8 mouse cellular contexts compared by ENCODE assay signal in the genomic region with DNA sequence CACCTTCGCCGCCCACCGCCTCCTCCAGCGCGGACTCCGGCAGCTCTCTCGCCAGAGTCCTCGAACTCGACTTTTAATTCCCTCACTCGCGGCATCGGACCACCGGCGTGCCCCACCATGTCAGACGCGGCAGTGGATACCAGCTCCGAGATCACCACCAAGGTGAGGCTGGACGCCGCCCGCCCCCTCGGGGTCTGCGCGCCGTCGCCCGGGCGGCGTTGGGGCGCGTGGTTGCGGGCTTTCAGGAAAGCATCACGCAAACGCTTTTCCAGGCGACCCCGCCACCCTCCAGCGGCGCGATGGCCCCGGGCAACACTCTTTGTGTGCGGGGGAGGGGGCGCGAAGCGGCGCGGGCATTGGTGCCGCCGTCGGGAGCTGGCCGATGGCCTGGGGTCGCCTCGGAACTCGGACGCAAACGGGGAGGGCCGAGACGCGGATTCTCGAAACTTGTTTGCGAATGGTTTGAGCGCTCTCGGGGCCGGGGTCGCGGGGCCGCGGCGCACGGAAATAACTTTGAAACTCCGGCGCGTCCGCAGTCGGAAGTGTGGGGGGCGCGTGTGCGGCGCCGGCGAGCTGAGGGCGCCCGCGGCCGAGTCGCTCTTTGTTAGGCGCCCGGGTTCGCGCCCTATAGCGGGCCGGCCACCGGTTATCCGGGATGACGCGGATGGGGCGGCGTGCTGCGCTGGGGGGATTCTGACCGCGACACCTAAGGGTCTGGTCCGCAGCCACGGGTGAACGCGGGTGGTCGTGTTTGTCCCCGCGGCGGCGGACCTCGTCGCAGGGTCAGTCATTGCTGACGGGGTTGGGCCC. TPM values are rescaled to one million over a fixed set of nuclear protein-coding genes. Genes with fewer than 3 reads are reported as not detected.
DNase-seq lines count a peak whose midpoint lies in the region; ATAC-seq lines count a peak whose summit lies in the region.

No protein-coding gene starts in this region.

- no peaks in the 10 kb centered on the region for H3K9me3 ChIP-seq in embryonic facial prominence, embryonic 12.5 days
- H3K9me3 ChIP-seq in midbrain, embryonic 12.5 days = no peaks in the 10 kb centered on the region

- peak overlapping the region; percentile 97 for H3K27ac ChIP-seq in embryonic facial prominence, embryonic 12.5 days
- H3K27ac ChIP-seq in midbrain, embryonic 12.5 days (replicated peaks) = peak overlapping the region; percentile 99

- H3K4me3 ChIP-seq in embryonic facial prominence, embryonic 12.5 days = peak overlapping the region; percentile 100
- H3K4me3 ChIP-seq in midbrain, embryonic 12.5 days = peak overlapping the region; percentile 100

- H3K4me2 ChIP-seq in embryonic facial prominence, embryonic 12.5 days (replicated peaks) = peak overlapping the region; percentile 97
- peak overlapping the region; percentile 99 for H3K4me2 ChIP-seq in midbrain, embryonic 12.5 days (replicated peaks)

- intact Hi-C loops in heart, postnatal 25 days (cut with DNase I) = loop anchor here (5.0 kb wide), 1 partner anchor 55 kb away; no protein-coding TSS in a partner anchor

- ATAC-seq in embryonic facial prominence, embryonic 12.5 days (ENCODE audit: insufficient number of reproducible peaks, insufficient read depth, low FRiP score, low TSS enrichment) = no peak; the same call in 1 of the 2 replicates
- peak; percentile 4; the same call in 1 of the 2 replicates for ATAC-seq in midbrain, embryonic 12.5 days (ENCODE audit: low FRiP score, low read depth)

- under 1% methylated on average over 111 of the region's 111 CpGs for WGBS in embryonic facial prominence, embryonic 12.5 days
- WGBS in midbrain, embryonic 12.5 days = under 1% methylated on average over 110 of the region's 111 CpGs

- H3K36me3 ChIP-seq in embryonic facial prominence, embryonic 12.5 days = peaks cover 15% of the 10 kb centered on the region
- peaks cover 19% of the 10 kb centered on the region for H3K36me3 ChIP-seq in midbrain, embryonic 12.5 days

- DNase-seq in 416B (ENCODE audit: low read depth) (peak; percentile 40), MN1 (ENCODE audit: low spot score) (peak; percentile 39)
- DNase-seq in heart, postnatal 25 days (ENCODE audit: low spot score) = peak; percentile 36
- DNase-seq in layer of hippocampus, postnatal 25 days (ENCODE audit: extremely low spot score in 1 of 2, low spot score in 1 of 2) = peak; percentile 16 to 41
- peak; percentile 80 for DNase-seq in testis, postnatal 10 days (ENCODE audit: low spot score)
- DNase-seq in left cerebral cortex, adult 11 months (ENCODE audit: low spot score) = no peak

- peak overlapping the region; percentile 100 for H3K9ac ChIP-seq in embryonic facial prominence, embryonic 12.5 days
- H3K9ac ChIP-seq in midbrain, embryonic 12.5 days (replicated peaks) = peak overlapping the region; percentile 100

- peaks cover 39% of the 10 kb centered on the region for H3K4me1 ChIP-seq in embryonic facial prominence, embryonic 12.5 days
- H3K4me1 ChIP-seq in midbrain, embryonic 12.5 days = peaks cover 43% of the 10 kb centered on the region

- no peaks in the 10 kb centered on the region for H3K27me3 ChIP-seq in embryonic facial prominence, embryonic 12.5 days
- no peaks in the 10 kb centered on the region for H3K27me3 ChIP-seq in midbrain, embryonic 12.5 days

RNA-seq across cellular contexts. Expression of a gene that starts 0.5 kb away (rescaled TPM):
- 3,116 and 3,315 TPM in 2 replicates for polyA plus RNA-seq in embryonic facial prominence, embryonic 12.5 days (2016; fragmentation: Nextera tagmentation; extraction: Ambion mirVana)
- 100 to 1,000 TPM; 231 to 265 TPM for total RNA-seq in heart, postnatal 25 days (2021)
- 100 to 1,000 TPM; 508 to 527 TPM for total RNA-seq in layer of hippocampus, postnatal 25 days (2021)
- 2,626 and 2,824 TPM in 2 replicates for polyA plus RNA-seq in midbrain, embryonic 12.5 days (2016; fragmentation: Nextera tagmentation; extraction: Ambion mirVana)

RNA-seq across cellular contexts. Expression of a gene that starts 55.4 kb away (rescaled TPM):
- polyA plus RNA-seq in embryonic facial prominence, embryonic 12.5 days (2016; fragmentation: Nextera tagmentation; extraction: Ambion mirVana) = 90.5 and 92.4 TPM in 2 replicates
- 10 to 100 TPM; 43.5 to 45.6 TPM for total RNA-seq in heart, postnatal 25 days (2021)
- total RNA-seq in layer of hippocampus, postnatal 25 days (2021) = 10 to 100 TPM; 55.4 to 61.0 TPM
- 96.6 and 104 TPM in 2 replicates for polyA plus RNA-seq in midbrain, embryonic 12.5 days (2016; fragmentation: Nextera tagmentation; extraction: Ambion mirVana)

RNA-seq across cellular contexts. Expression of a gene that starts 55.7 kb away (rescaled TPM):
- polyA plus RNA-seq in embryonic facial prominence, embryonic 12.5 days (2016; fragmentation: Nextera tagmentation; extraction: Ambion mirVana) = 56.1 and 57.7 TPM in 2 replicates
- 10 to 100 TPM; 10.1 TPM for total RNA-seq in heart, postnatal 25 days (2021)
- total RNA-seq in layer of hippocampus, postnatal 25 days (2021) = 10 to 100 TPM; 21.6 to 25.0 TPM
- polyA plus RNA-seq in midbrain, embryonic 12.5 days (2016; fragmentation: Nextera tagmentation; extraction: Ambion mirVana) = 62.4 and 62.6 TPM in 2 replicates
